Mouse (Mus musculus) heart, postnatal 25 days (tissue): ENCODE results near the gene Ppp1r15a. TPM values are rescaled to one million over a fixed set of nuclear protein-coding genes. Genes with fewer than 3 reads are reported as not detected.
"Not testable (repeated sequence)": the region's sequence is repeated elsewhere in the genome, so short reads cannot be mapped to it uniquely, and the experiment has no call there.

Experiments
- DNase-seq: peaks from one replicate; pipeline ENCODE4 v3.0.0; 2022; ENCODE audit warnings: low spot score
- intact Hi-C: fragments of 180-260 bp; cut with DNase I; formaldehyde crosslinking; loops from one replicate; pipeline ENCODE4 v1.15.1; 2025
- total RNA-seq, 2 experiments: library from RNA; stranded (reverse); gene quantifications; 2 replicates each; pipeline ENCODE4 v1.2.3; 2021

Ppp1r15a gene
- total RNA-seq, 2 experiments from 2014 or later: 22.7 to 23.9 TPM

DNA sequence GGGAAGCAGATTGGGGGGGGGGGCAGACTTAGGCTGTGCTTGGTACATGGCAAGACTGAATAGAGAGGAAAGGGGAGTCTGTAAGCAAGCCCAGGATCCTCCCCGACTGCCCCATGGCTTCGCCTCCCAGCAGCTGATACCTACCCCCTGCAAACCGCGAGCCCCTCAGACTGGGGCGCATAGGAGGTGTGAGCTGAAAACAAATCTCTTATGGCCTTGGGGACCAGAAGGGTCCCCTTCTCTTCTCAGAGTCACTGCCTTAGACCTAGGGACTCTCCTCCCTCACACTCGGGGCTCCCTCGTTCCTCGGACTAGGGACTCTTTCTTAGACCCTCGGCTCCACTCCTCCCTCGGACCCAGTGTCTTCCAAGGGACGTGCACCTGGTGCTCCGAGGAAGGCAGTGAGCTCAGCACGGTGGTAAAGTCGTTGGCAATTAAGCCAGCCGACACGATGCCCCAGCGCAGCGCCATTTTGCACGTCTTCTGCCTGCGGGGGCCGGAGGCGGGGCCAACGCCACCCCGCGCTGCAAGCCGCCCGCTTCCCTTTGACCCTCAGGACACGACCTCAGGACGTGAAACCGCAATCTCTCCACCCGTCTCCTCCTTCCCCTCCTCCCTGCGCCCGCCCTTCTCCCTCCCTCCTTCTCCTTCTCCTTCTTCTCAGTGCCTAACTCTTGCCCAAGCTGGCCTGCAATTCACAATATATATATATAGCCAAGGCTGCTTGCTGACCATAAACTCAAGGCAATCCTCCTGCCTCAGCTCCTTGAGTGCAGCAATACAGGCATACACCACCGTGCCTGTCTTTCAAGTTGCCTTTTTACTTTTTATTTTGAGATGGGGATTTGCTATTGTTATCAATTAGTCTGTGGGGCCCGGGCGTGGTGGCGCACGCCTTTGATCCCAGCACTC lies 37.5 kb downstream of the Ppp1r15a start, which contains the start of gene Dhdh:
TSS of gene Dhdh (minus strand) at position 513 of the 912 bp plus-strand sequence.
- intact Hi-C loops: no loop called here
- DNase-seq: peak; percentile 50

DNA sequence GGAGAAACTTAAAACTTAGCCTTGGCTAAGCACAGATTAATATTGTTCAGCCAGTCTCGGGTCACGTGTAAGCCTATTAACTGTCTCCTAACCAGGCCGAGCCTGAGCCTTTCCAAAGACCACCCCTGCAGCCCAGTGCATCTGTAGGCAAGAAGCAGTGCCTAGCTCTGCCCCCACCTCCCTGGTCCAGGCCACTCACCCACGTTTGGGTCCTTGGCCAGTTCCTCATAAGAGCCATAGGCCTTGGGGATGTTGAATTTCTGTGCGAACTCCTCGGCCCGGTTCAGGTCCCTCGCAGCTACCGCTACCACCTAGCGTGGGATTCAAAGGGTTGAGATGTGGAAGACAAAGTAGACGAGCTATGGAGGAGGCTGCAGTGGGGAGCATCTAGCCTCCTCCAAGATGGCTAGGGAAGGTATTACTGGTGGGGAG lies 38.2 kb downstream of the Ppp1r15a start:
- DNase-seq: no peak

DNA sequence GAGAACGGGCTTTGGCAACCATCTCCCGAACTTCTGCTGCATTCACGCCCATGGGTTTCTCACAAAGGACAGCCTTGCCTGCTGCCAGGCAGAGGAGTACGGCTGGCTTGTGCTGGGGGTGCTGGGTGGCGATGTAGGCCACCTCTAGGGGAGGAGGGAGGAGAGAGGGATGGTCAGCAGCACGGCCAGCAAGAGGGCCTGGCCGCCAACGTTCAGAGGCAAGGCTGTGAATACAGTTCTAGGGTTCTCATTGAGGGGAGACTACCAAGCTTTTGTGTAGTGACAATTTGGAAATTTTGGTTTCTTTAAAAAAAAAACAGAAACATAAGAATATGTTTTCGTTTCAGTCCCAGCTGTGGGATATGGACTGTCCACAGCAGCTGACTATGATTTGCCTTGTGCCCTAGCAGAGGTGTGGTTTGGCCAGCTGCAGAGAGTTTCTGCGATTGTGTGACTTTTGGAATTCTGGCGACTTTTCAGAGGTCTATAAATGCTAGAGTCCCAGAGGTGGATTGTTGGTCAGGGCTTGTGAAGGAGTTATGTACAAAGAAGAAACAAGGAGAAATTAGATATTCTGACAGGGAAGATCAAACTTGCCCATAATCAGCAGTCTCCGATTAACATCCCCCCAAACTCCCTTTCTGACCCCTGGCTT lies 39.2 kb downstream of the Ppp1r15a start, which contains the start of gene Gm45808:
TSS of gene Gm45808 (minus strand) at position 51 of the 655 bp plus-strand sequence.
- intact Hi-C loops: no loop called here

More for the DNA sequence above, 38.2 kb downstream of the Ppp1r15a start:
- intact Hi-C loops: no loop called here

DNA sequence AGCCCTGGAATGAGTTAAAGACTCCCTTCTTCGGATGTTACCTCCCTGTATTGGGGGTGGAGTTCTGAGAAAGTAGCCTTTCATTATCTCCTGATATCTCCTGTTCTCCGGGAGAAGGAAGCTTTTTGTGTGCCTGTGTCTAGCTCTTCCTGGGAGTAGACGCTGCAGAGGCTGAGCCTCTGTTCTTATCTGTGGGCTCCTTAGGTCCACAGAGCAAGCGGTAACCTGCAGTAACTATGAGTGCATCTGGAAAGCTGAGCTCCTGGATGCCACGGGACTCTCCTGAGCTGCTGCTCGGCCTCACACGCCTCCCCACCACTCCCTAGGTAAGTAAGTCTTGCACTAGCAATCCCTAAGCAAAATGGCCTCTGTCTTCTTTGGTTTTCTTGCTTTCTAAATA lies 39.9 kb downstream of the Ppp1r15a start:
- intact Hi-C loops: no loop called here
- DNase-seq: no peak

More for the DNA sequence above, 39.2 kb downstream of the Ppp1r15a start, which contains the start of gene Gm45808:
- no peak for DNase-seq

DNA sequence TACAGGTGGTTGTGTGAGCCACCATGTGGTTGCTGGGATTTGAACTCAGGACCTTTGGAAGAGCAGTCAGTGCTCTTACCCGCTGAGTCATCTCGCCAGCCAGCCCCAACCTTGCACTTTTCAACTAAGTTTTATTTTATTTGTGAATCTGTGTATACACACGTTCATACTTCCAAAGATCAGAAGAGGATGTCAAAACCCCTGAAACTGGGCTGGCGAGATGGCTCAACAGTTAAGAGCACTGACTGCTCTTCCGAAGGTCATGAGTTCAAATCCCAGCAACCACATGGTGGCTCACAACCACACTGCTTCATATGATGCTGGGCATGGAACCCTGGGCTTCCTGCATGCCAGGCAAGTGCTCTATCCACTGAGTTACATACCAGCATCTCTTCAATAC lies 41.1 kb downstream of the Ppp1r15a start:
- intact Hi-C loops, DNase-seq: not testable (repeated sequence)

DNA sequence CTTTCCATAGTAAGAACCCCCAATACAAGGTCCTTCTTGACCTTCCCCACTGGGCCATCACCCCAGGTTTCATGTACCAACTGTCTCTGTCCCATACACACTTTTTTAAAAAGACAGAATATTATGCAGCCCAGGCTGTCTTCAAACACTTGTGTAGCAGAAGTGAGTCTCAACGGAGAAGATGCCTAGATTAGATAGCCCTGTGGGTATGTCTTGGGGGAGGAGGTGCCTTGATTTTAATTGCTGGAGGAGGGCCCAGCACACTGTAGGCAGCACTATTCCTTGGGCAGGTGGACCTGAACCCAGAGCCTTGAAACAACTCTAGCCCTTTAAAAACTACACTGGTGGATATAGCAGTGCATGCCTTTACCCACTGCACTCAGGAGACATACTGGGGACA lies 43.9 kb downstream of the Ppp1r15a start:
- intact Hi-C loops: no loop called here

DNA sequence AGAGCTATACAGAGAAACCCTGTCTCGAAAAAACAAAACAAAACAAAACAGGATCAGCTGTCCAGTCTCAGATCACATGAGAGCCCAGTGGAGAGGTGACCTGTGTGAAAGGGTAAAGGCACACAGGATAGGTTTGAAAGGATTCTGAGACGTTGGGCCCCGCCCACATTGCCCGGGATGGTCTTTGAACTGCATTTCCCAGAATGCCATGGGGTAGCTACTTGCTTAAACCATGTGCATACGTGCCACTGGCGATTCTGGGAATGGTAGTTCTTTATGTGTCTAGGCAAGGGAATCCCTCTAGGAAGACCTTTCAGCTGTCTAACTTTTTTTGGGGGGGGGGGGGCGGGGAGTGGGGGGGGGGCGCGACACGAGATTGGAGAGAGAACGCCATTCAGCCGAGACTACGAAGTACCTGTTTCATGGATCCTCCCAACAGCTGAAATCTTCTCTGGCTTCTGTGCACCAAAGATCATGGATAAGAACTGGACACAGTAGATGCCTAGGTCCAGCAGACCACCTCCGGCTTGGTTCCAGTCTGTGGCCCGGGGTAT lies 44.6 kb downstream of the Ppp1r15a start, which contains the start of gene Tulp2:
TSS of gene Tulp2 (plus strand) at position 504 of the 554 bp plus-strand sequence.
- no peak for DNase-seq
- intact Hi-C loops: no loop called here

More for the DNA sequence above, 43.9 kb downstream of the Ppp1r15a start:
- no peak for DNase-seq

DNA sequence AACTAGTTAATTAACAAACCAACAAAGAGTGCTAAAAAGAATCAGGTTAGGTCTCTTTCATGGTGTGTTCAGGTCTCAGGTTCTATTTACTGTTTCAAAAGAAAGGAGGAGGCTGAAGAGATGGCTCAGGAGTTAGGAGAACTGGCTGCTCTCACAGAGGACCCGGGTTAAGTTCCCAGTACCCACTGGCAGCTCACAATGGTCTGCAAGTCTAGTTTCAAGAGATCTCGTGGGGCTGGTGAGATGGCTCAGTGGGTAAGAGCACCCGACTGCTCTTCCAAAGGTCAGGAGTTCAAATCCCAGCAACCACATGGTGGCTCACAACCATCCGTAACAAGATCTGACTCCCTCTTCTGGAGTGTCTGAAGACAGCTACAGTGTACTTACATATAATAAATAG lies 45.8 kb downstream of the Ppp1r15a start:
- intact Hi-C loops, DNase-seq: not testable (repeated sequence)

DNA sequence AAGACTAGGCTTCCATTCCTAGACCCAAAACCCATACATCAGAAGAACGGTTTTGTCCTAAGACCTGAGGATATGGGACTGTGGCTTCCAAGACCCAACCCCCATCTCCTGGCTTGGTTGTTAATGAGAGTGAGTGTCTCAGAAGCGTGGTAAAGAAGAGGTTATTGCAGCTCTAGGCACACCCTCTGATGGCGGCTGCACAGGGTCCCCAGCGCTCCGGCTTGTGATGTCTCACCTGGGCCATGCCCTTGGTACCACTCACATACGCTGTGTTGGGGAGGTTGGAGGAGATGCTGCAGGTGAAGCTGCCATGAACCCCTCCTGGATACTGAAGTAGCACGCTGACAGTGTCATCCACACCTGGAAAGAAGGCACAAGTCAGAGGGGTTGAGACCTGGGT lies 47.3 kb downstream of the Ppp1r15a start:
- intact Hi-C loops: loop anchor here (2.0 to 10.0 kb wide), 2 partner anchors 38 to 206 kb away; partner anchors contain the start of gene Ntn5
- DNase-seq: no peak

DNA sequence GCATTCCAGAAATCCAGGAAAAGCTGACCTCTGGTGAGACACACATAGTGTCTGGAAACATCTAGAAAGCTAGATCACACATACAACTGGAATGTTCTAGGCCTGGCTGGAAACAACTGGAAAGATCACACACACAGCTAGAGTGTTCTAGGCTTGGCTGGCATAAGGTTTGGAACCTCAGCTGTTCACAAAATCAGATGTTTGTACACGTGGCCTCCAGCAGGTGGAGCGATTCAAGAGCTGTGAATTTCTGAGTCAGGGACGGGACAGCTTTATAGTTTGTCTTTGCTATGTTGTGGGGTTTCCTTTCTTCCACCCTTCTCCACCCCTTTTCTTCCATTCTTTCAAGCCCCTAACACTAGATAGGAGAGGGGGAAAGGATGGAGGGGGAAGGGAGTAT lies 49.1 kb downstream of the Ppp1r15a start:
- intact Hi-C loops: loop anchor here (2.0 to 10.0 kb wide), 2 partner anchors 46 to 208 kb away; partner anchors contain the start of gene Ntn5
- no peak for DNase-seq

DNA sequence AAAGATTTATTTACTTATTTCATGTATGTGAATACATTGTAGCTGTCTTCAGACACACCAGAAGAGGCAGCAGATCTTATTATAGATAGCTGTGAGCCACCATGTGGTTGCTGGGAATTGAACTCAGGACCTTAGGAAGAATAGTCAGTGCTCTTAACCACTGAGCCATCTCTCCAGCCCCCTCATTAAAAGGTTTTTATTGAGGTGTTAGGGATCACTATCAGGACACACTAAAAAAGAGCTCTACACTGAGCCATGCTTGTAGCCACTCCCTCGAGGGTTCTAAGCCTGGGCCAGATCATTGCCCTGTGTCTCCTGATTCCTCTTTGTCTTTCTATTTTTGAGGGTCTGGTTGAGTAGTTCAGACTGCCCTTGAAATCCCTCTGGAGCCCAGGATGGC lies 49.6 kb downstream of the Ppp1r15a start:
- intact Hi-C loops: loop anchor here (2.0 to 10.0 kb wide), 2 partner anchors 46 to 208 kb away; partner anchors contain the start of gene Ntn5
- no peak for DNase-seq

DNA sequence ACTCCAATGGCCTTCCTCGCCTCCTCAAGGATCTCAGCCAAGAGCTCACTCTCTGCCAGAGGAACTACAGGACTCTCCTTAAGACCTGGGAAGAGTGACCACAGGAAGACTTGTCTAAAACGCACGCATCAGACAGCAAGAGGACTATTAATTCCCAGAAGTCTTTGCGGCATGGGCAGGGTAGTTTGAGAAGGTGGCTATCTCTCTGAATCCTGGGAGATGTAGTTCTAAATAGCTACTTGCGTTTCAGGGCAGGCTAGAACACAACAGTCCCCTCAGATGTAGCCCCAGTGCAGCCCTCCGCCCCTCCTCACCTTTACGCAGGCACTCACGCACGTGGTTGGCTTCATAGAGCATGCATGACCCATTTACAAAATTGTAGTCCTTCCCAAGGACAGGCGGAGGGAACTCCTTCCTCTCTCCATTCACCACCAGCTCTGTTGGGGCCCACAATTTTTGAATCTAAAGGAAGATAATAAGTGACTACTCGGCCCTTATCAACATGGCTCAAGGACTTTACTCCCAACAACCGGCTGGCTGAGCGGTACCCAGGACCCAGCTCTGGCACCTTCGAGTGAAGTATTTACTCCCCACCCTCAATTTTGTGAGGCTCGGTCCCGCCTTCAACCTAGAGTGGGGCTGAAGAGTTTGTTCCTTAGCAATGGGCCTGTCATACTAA lies 50.6 kb downstream of the Ppp1r15a start:
- intact Hi-C loops: loop anchor here (10.0 kb wide), 1 partner anchor 209 kb away; the partner anchor contains the start of gene Ntn5

More for the DNA sequence above, 50.6 kb downstream of the Ppp1r15a start:
- no peak for DNase-seq

Other genes with a start within 250 kb of the Ppp1r15a start
- gene Slc6a21, start 248.8 kb downstream of the Ppp1r15a start, total RNA-seq: not detected
- 10 to 100 TPM; 23.5 to 25.0 TPM for gene Trpm4, start 192.5 kb downstream of the Ppp1r15a start, total RNA-seq
- gene Hrc, start 191.0 kb downstream of the Ppp1r15a start, total RNA-seq: 100 to 1,000 TPM; 773 to 825 TPM
- under 1 TPM; 0.18 to 0.25 TPM for gene Ppfia3, start 159.2 kb downstream of the Ppp1r15a start, total RNA-seq
- 1 to 10 TPM; 1.8 to 2.0 TPM for gene Lin7b, start 155.7 kb downstream of the Ppp1r15a start, total RNA-seq
- gene Snrnp70, start 130.5 kb downstream of the Ppp1r15a start, total RNA-seq: 100 to 1,000 TPM; 110 to 111 TPM
- 1 to 10 TPM; 3.2 to 3.7 TPM for gene Kcna7, start 120.6 kb downstream of the Ppp1r15a start, total RNA-seq
- under 1 TPM; 0.14 to 0.39 TPM for gene Ntf5, start 112.6 kb downstream of the Ppp1r15a start, total RNA-seq
- not detected for gene Lhb, start 105.4 kb downstream of the Ppp1r15a start, total RNA-seq
- gene Gys1, start 91.4 kb downstream of the Ppp1r15a start, total RNA-seq: 10 to 100 TPM; 93.1 to 98.1 TPM
- gene Ruvbl2, start 88.2 kb downstream of the Ppp1r15a start, total RNA-seq: 10 to 100 TPM; 28.5 to 29.3 TPM
- 100 to 1,000 TPM; 210 to 232 TPM for gene Ftl1, start 66.4 kb downstream of the Ppp1r15a start, total RNA-seq
- 10 to 100 TPM; 24.7 to 26.7 TPM for gene Bax, start 59.4 kb downstream of the Ppp1r15a start, total RNA-seq
- not detected for gene Tulp2, start 44.4 kb downstream of the Ppp1r15a start, total RNA-seq
- 1 to 10 TPM; 4.0 to 5.1 TPM for gene Gm45808, start 39.5 kb downstream of the Ppp1r15a start, total RNA-seq
- 1 to 10 TPM; 5.9 to 6.7 TPM for gene Dhdh, start 37.5 kb downstream of the Ppp1r15a start, total RNA-seq
- 100 to 1,000 TPM; 126 to 129 TPM for gene Nucb1, start 15.9 kb downstream of the Ppp1r15a start, total RNA-seq
- gene Plekha4, start 62 bp upstream of the Ppp1r15a start, total RNA-seq: 1 to 10 TPM; 2.2 to 4.7 TPM
- under 1 TPM; 0.18 to 0.59 TPM for gene Hsd17b14, start 28.6 kb upstream of the Ppp1r15a start, total RNA-seq
- 100 to 1,000 TPM; 188 to 200 TPM for gene Bcat2, start 43.9 kb upstream of the Ppp1r15a start, total RNA-seq
- not detected for gene Fgf21, start 89.2 kb upstream of the Ppp1r15a start, total RNA-seq
- not detected for gene Fut1, start 91.0 kb upstream of the Ppp1r15a start, total RNA-seq
- under 1 TPM; 0.21 to 0.39 TPM for gene Izumo1, start 95.5 kb upstream of the Ppp1r15a start, total RNA-seq
- 10 to 100 TPM; 26.3 to 33.6 TPM for gene Rasip1, start 101.2 kb upstream of the Ppp1r15a start, total RNA-seq
- 1 to 10 TPM; 6.0 to 8.4 TPM for gene Mamstr, start 113.7 kb upstream of the Ppp1r15a start, total RNA-seq
- gene Fut2, start 140.1 kb upstream of the Ppp1r15a start, total RNA-seq: under 1 TPM; 0.47 to 0.78 TPM
- under 1 TPM; 0.14 to 0.29 TPM for gene Ntn5, start 157.8 kb upstream of the Ppp1r15a start, total RNA-seq
- under 1 TPM in 1 of 2 experiments, not detected in 1; 0.16 TPM for gene Sec1, start 168.1 kb upstream of the Ppp1r15a start, total RNA-seq
- 1 to 10 TPM; 2.5 to 3.8 TPM for gene Car11, start 173.6 kb upstream of the Ppp1r15a start, total RNA-seq
- 100 to 1,000 TPM in 1 of 2 experiments, 10 to 100 TPM in 1; 13.6 to 153 TPM for gene Dbp, start 178.8 kb upstream of the Ppp1r15a start, total RNA-seq
- 100 to 1,000 TPM; 507 to 553 TPM for gene Rpl18, start 189.2 kb upstream of the Ppp1r15a start, total RNA-seq
- gene Sphk2, start 191.7 kb upstream of the Ppp1r15a start, total RNA-seq: 10 to 100 TPM; 15.8 to 16.7 TPM
- gene Fam83e, start 194.9 kb upstream of the Ppp1r15a start, total RNA-seq: under 1 TPM; 0.20 to 0.34 TPM
- not detected for gene Spaca4, start 199.5 kb upstream of the Ppp1r15a start, total RNA-seq